Mouse (Mus musculus): ENCODE data around the gene Sept9. TPM values are rescaled to one million over a fixed set of nuclear protein-coding genes. Genes with fewer than 3 reads are reported as not detected.

Gene Sept9
- polyA plus RNA-seq, 2 experiments, result 14.9 to 25.5 TPM

DNA sequence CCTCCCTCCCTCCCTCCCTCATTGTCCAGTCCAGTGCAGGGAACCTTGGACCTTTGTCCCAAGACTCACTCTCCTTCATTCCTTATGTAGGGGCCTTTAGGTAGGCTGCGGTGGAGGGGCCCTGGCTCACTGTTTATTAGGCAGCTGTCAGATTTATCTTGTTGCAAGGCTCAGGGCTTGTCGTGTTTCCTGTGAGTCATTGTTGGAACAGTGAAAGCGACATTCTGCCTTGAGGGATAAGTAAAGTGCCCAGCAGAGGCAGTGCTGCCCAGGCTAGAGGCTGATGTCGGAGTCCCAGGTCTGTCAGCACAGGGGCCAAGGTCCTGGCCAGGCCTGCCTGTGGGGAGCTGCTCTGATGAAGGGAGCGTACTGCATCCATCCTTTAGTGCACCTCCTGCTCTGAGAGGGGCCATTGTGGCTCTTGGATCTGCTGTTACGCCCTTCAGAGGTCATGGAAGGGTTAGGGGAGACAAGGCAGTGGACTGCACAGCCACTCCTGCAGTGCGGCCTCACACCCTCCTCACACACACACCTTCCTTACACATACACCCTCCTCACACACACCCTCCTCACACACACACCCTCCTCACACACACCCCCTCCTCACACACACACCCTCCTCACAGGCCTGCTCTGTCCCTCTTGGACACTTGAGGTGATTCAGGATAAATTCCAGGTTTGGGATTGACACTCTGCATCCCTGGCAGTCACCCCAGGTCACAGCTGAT is 45.2 kb upstream of the Sept9 start:
- H3K27ac ChIP-seq, result no peak overlapping the region
- H3K4me2 ChIP-seq (ENCODE audit: low read depth), result no peak overlapping the region
- ATAC-seq (ENCODE audit: insufficient read depth) (no peak), DNase-seq (ENCODE audit: low read depth in 3 of 3, low spot score in 3 of 3) (no peak)
- WGBS (ENCODE audit: insufficient replicate concordance), result 56% methylated on average over 7 of the region's 7 CpGs
- H3K4me3 ChIP-seq (ENCODE audit: insufficient read depth in 1 of 2, low read depth in 2 of 2, low read length in 2 of 2), result no peak overlapping the region
- no peaks in the 10 kb centered on the region for H3K9me3 ChIP-seq (ENCODE audit: control insufficient read depth, low read length)
- no peaks in the 10 kb centered on the region for H3K4me1 ChIP-seq (replicated peaks; ENCODE audit: control insufficient read depth in 2 of 2, insufficient read depth in 2 of 2, low read length in 1 of 2)
- no peak overlapping the region for H3K9ac ChIP-seq (replicated peaks)
- no peaks in the 10 kb centered on the region for H3K27me3 ChIP-seq (ENCODE audit: control insufficient read depth, insufficient read depth, low read length)
- H3K36me3 ChIP-seq (replicated peaks; ENCODE audit: control insufficient read depth, insufficient read depth, low read depth), result peaks cover 25% of the 10 kb centered on the region
- TF ChIP-seq EP300 (IDR thresholded peaks at IDR 0.05; ENCODE audit: low read depth) (no peak), CTCF (IDR thresholded peaks at IDR 0.05; ENCODE audit: low read depth) (no peak)

DNA sequence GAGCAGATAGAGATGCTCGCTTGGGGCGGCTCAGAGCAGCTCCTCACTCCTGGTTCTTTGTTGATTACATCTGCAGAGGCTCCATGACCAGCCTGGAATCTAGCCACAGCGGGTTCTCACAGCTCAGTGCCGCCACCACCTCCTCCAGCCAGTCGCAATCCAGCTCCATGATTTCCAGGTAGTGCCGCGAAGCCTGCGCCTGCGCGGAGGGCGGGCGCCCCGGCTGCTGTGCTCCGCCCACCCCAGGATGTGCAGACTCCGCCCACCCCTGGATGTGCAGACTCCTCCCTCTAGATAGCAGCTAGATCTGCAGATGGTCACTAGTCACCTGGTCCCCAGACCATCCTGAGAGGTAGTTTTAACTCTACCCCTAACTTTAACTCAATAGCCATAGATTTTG is 42.7 kb upstream of the Sept9 start:
- Histone ChIP-seq H3K36me3 (replicated peaks; ENCODE audit: control insufficient read depth, insufficient read depth, low read depth) (peaks cover 9% of the 10 kb centered on the region), H3K27me3 (ENCODE audit: control insufficient read depth, insufficient read depth, low read length) (no peaks in the 10 kb centered on the region), H3K4me2 (ENCODE audit: low read depth) (no peak overlapping the region), H3K27ac (no peak overlapping the region), H3K4me1 (replicated peaks; ENCODE audit: control insufficient read depth in 2 of 2, insufficient read depth in 2 of 2, low read length in 1 of 2) (no peaks in the 10 kb centered on the region), H3K9ac (replicated peaks) (no peak overlapping the region), H3K4me3 (ENCODE audit: insufficient read depth in 1 of 2, low read depth in 2 of 2, low read length in 2 of 2) (no peak overlapping the region), H3K9me3 (ENCODE audit: control insufficient read depth, low read length) (no peaks in the 10 kb centered on the region)
- ATAC-seq (ENCODE audit: insufficient read depth) (peak; percentile 19; the same call in 1 of the 2 replicates), DNase-seq (ENCODE audit: low read depth in 3 of 3, low spot score in 3 of 3) (peak in 1 of 3 experiments; percentile 16)
- TF ChIP-seq CTCF (IDR thresholded peaks at IDR 0.05; ENCODE audit: low read depth) (no peak), EP300 (IDR thresholded peaks at IDR 0.05; ENCODE audit: low read depth) (no peak)
- WGBS (ENCODE audit: insufficient replicate concordance), result 46% methylated on average over 13 of the region's 15 CpGs

DNA sequence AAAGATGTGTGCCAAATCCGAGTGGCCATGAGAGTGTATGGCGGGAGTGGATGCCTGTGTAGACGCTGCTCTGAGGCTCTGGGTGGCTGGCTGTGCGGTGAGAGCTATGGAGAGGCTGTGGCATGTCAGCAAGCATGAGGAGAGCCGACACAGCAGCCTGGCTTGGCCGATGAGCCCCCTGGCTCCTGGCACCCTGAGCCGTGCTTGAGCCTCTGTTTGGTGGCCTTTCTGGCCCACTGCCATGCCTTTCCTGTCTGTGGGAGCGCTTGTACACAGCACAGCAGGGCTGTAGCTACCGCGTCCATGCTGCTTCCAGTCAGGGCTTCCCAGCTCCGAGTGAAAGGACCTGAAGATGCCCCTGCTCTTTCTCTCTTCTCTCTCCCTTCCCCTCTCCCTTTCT is 41.1 kb upstream of the Sept9 start:
- Histone ChIP-seq H3K27me3 (ENCODE audit: control insufficient read depth, insufficient read depth, low read length) (no peaks in the 10 kb centered on the region), H3K4me2 (ENCODE audit: low read depth) (no peak overlapping the region), H3K36me3 (replicated peaks; ENCODE audit: control insufficient read depth, insufficient read depth, low read depth) (peaks cover 8% of the 10 kb centered on the region), H3K9me3 (ENCODE audit: control insufficient read depth, low read length) (no peaks in the 10 kb centered on the region), H3K4me3 (ENCODE audit: insufficient read depth in 1 of 2, low read depth in 2 of 2, low read length in 2 of 2) (no peak overlapping the region), H3K9ac (replicated peaks) (no peak overlapping the region), H3K4me1 (replicated peaks; ENCODE audit: control insufficient read depth in 2 of 2, insufficient read depth in 2 of 2, low read length in 1 of 2) (no peaks in the 10 kb centered on the region), H3K27ac (no peak overlapping the region)
- TF ChIP-seq EP300 (IDR thresholded peaks at IDR 0.05; ENCODE audit: low read depth), result no peak
- no peak for TF ChIP-seq CTCF (IDR thresholded peaks at IDR 0.05; ENCODE audit: low read depth)
- DNase-seq (ENCODE audit: low read depth in 3 of 3, low spot score in 3 of 3) (no peak), ATAC-seq (ENCODE audit: insufficient read depth) (no peak)
- WGBS (ENCODE audit: insufficient replicate concordance), result 82% methylated on average over 10 of the region's 11 CpGs

DNA sequence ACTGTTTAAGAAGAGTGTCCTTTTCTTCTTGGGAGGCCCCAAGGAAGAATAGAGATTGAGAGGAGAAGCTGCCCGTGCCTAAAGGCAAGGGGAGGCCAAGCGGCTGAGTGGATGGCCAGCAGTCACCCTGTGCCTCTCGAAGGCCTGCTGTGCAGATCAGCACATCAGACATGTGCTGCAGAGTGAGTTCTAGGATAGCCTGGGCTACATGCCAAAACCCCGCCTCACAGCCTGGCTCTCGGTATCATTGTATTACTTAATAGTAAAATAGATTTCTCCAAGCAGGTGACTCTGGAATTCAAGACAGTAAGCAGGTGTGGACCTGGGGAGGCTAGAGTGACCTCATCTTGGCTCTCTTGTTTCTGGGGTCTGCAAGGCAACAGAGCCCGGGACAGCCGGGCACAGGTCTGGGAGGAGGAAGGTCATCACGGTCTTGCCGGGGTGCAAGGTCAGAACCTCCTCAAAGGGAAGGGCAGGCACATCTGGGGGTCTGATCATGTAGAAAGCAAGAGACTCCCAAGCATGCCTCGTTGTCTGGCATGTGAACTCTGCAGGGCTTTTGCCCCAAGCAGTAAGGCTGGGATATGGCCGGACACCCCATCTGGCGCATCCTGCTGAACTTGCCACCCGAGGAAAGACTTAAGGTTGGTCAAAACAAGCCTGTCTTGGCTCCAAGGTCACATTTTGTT is 40.1 kb upstream of the Sept9 start:
- ATAC-seq (ENCODE audit: insufficient read depth), result no peak
- H3K4me2 ChIP-seq (ENCODE audit: low read depth), result no peak overlapping the region
- H3K36me3 ChIP-seq (replicated peaks; ENCODE audit: control insufficient read depth, insufficient read depth, low read depth), result peaks cover 8% of the 10 kb centered on the region
- H3K9me3 ChIP-seq (ENCODE audit: control insufficient read depth, low read length), result no peaks in the 10 kb centered on the region
- 78% methylated on average over 13 of the region's 13 CpGs for WGBS (ENCODE audit: insufficient replicate concordance)
- H3K9ac ChIP-seq (replicated peaks), result no peak overlapping the region
- no peak for TF ChIP-seq CTCF (IDR thresholded peaks at IDR 0.05; ENCODE audit: low read depth)
- no peak for TF ChIP-seq EP300 (IDR thresholded peaks at IDR 0.05; ENCODE audit: low read depth)
- no peaks in the 10 kb centered on the region for H3K27me3 ChIP-seq (ENCODE audit: control insufficient read depth, insufficient read depth, low read length)
- no peak overlapping the region for H3K4me3 ChIP-seq (ENCODE audit: insufficient read depth in 1 of 2, low read depth in 2 of 2, low read length in 2 of 2)
- H3K27ac ChIP-seq, result no peak overlapping the region
- no peaks in the 10 kb centered on the region for H3K4me1 ChIP-seq (replicated peaks; ENCODE audit: control insufficient read depth in 2 of 2, insufficient read depth in 2 of 2, low read length in 1 of 2)
- no peak for DNase-seq (ENCODE audit: low read depth in 3 of 3, low spot score in 3 of 3)

DNA sequence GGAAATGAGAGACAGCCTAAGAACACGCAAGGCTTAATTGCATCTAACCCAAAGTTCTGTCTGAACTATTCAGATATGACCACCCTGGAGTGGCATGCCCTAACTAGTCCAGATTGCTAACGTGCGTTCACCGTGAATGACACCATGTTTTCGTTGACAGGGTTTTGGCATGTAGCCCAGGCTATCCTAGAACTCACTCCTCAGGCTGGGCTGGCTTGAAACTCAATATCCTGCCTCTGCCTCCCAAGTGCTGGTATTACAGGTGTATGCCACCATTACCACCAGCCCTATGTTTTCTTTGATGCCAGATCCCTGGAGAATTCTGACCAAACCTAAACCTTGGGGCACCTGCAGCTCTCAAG is 39.5 kb upstream of the Sept9 start:
- H3K4me2 ChIP-seq (ENCODE audit: low read depth), result no peak overlapping the region
- no peaks in the 10 kb centered on the region for H3K27me3 ChIP-seq (ENCODE audit: control insufficient read depth, insufficient read depth, low read length)
- no peak for DNase-seq (ENCODE audit: low read depth in 3 of 3, low spot score in 3 of 3)
- H3K27ac ChIP-seq, result no peak overlapping the region
- no peak overlapping the region for H3K4me3 ChIP-seq (ENCODE audit: insufficient read depth in 1 of 2, low read depth in 2 of 2, low read length in 2 of 2)
- no peak for ATAC-seq (ENCODE audit: insufficient read depth)
- H3K4me1 ChIP-seq (replicated peaks; ENCODE audit: control insufficient read depth in 2 of 2, insufficient read depth in 2 of 2, low read length in 1 of 2), result no peaks in the 10 kb centered on the region
- no peaks in the 10 kb centered on the region for H3K9me3 ChIP-seq (ENCODE audit: control insufficient read depth, low read length)
- no peak overlapping the region for H3K9ac ChIP-seq (replicated peaks)
- peaks cover 8% of the 10 kb centered on the region for H3K36me3 ChIP-seq (replicated peaks; ENCODE audit: control insufficient read depth, insufficient read depth, low read depth)
- 84% methylated on average over 5 of the region's 5 CpGs for WGBS (ENCODE audit: insufficient replicate concordance)
- TF ChIP-seq EP300 (IDR thresholded peaks at IDR 0.05; ENCODE audit: low read depth) (no peak), CTCF (IDR thresholded peaks at IDR 0.05; ENCODE audit: low read depth) (no peak)
